Mouse (Mus musculus) urinary bladder, postnatal 4 days (tissue): ENCODE measurements at regions not wholly inside any gene's neighbourhood (a gene's known extent, or its start where the extent isn't known, plus 50 kb on each side); places are given as distances from the start of the nearest gene placed in this dataset.

Experiments used
- DNase-seq, 2 experiments: peaks; one replicate each; pipeline ENCODE4 v3.0.0; 2021 to 2022; ENCODE audit warnings: low spot score in 2 of 2

- peak in 1 of 2 experiments; percentile 20 for DNase-seq
Measured at GRCm38 (mm10) chrX:23556271-23556670, 136.6 kb upstream of the Wdr44 start.

GRCm38 (mm10) chrX:23565581-23565980 lies 127.3 kb upstream of the Wdr44 start:
- DNase-seq, result no peak
